Mouse (Mus musculus): ENCODE results near the gene Pitx3.

DNA sequence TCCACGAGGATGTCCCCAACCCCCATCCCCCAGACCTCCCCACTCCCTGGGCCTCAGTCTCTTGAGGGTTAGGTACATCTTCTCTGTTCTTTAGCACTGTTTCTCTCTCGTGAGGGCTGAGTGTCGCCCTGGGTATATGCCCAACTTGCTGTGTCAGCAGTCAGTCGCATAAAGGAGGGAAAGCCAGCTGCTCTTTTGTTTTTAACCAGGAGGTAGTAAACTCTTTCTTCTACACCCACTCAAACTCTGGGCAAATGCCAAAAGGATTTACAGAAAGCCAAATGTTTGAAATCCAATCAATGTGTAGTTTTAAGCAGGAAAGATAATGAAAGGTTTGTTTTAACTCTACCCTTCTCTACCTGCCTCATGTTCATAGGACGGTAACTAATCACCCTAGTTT lies 28.9 kb upstream of the Pitx3 start:
- TF ChIP-seq POLR2A (IDR thresholded peaks at IDR 0.05; ENCODE audit: control insufficient read depth, low read depth, low read length): no peak
- TF ChIP-seq CTCF (IDR thresholded peaks at IDR 0.05; ENCODE audit: control insufficient read depth, insufficient read depth, insufficient replicate concordance, low read depth, low read length): no peak

Data from testis, adult 2 months (tissue).